Mouse (Mus musculus): ENCODE data around the gene Olfr1420. TPM values are rescaled to one million over a fixed set of nuclear protein-coding genes. Genes with fewer than 3 reads are reported as not detected.

Olfr1420 gene
- polyA plus RNA-seq, 3 experiments from 2014 or later, result 0.31 TPM; not detected in 2

Other genes starting within 250 kb of the Olfr1420 start
- not detected for gene Ms4a3, start 245.7 kb upstream of the Olfr1420 start, polyA plus RNA-seq (2017; shearing (Covaris generic))
- not detected for gene Oosp2, start 226.0 kb upstream of the Olfr1420 start, polyA plus RNA-seq (2017; shearing (Covaris generic))
- not detected for gene Oosp1, start 195.4 kb upstream of the Olfr1420 start, polyA plus RNA-seq (2017; shearing (Covaris generic))
- not detected for gene Oosp3, start 189.5 kb upstream of the Olfr1420 start, polyA plus RNA-seq (2017; shearing (Covaris generic))
- not detected for gene Gif, start 139.0 kb upstream of the Olfr1420 start, polyA plus RNA-seq (2017; shearing (Covaris generic))
- gene Mrpl16, start 116.2 kb upstream of the Olfr1420 start, polyA plus RNA-seq (2017; shearing (Covaris generic)), result 10 to 100 TPM; 34.9 to 46.7 (median 44.9) TPM
- 1 to 10 TPM; 2.1 to 3.3 (median 3.2) TPM for gene Stx3, start 67.2 kb upstream of the Olfr1420 start, polyA plus RNA-seq (2017; shearing (Covaris generic))
- not detected for gene Olfr1417, start 47.3 kb upstream of the Olfr1420 start, polyA plus RNA-seq (2017; shearing (Covaris generic))
- not detected for gene Olfr1418, start 25.5 kb upstream of the Olfr1420 start, polyA plus RNA-seq (2017; shearing (Covaris generic))
- not detected for gene Olfr1419, start 11.5 kb upstream of the Olfr1420 start, polyA plus RNA-seq (2017; shearing (Covaris generic))
- 10 to 100 TPM; 15.0 to 18.6 (median 17.1) TPM for gene Patl1, start 25.8 kb downstream of the Olfr1420 start, polyA plus RNA-seq (2017; shearing (Covaris generic))
- gene Osbp, start 79.4 kb downstream of the Olfr1420 start, polyA plus RNA-seq (2017; shearing (Covaris generic)), result 1 to 10 TPM; 7.1 to 8.4 (median 8.3) TPM
- gene Olfr1423, start 154.8 kb downstream of the Olfr1420 start, polyA plus RNA-seq (2017; shearing (Covaris generic)), result under 1 TPM in 1 of 3 experiments, not detected in 2; 0.16 TPM
- not detected for gene Olfr1424, start 176.1 kb downstream of the Olfr1420 start, polyA plus RNA-seq (2017; shearing (Covaris generic))
- gene Olfr1425, start 191.2 kb downstream of the Olfr1420 start, polyA plus RNA-seq (2017; shearing (Covaris generic)), result not detected
- gene Olfr1426, start 205.4 kb downstream of the Olfr1420 start, polyA plus RNA-seq (2017; shearing (Covaris generic)), result not detected
- not detected for gene Olfr1427, start 216.8 kb downstream of the Olfr1420 start, polyA plus RNA-seq (2017; shearing (Covaris generic))
- gene Olfr1428, start 229.3 kb downstream of the Olfr1420 start, polyA plus RNA-seq (2017; shearing (Covaris generic)), result not detected
- under 1 TPM in 1 of 3 experiments, not detected in 2; 0.21 TPM for gene Olfr76, start 236.6 kb downstream of the Olfr1420 start, polyA plus RNA-seq (2017; shearing (Covaris generic))